Mouse (Mus musculus): ENCODE data around the gene Lyg2.

Gene Lyg2

DNA sequence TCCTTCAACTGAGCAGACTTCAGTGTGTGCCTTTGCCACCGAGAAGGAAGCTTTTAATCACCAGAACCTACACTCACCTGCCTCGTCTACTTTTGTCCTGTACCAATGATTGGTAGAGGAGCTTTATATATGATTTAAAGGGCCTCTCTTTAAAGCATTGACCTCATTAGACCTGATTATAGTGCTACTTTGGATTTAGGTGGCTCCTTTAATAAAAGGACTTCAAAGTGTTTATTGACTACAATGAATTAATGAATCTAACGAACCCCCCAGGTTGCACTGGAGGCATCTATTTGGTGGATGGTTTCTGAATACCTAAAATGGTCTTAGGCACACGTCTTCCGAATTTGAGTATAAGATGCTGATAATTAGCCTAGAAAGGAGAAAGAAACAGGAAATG is at the start of gene Lyg2:
TSS of gene Lyg2 (minus strand) at position 101 of the 400 bp plus-strand sequence.
- no peak for DNase-seq

DNA sequence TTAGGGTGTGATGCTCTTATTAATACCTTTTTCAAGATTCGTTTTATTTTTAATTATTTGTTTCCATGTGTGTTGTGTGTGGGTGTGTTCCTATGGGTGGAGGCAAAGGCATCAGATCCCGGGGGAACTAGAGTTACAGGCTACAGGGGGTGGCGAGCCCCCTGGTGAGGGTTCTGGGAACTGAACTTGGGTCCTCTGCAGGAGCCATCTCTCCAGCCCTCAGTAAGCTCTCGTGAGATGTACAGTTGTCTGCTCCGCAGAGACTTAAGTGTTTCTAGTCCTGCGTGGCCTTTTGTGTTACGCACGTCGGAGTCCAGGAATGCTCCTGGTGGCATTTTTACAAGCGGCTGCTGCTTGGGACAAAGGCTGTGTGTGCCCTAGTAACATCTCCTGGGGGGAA is 49.3 kb upstream of the Lyg2 start:
- DNase-seq, result peak; percentile 65

DNA sequence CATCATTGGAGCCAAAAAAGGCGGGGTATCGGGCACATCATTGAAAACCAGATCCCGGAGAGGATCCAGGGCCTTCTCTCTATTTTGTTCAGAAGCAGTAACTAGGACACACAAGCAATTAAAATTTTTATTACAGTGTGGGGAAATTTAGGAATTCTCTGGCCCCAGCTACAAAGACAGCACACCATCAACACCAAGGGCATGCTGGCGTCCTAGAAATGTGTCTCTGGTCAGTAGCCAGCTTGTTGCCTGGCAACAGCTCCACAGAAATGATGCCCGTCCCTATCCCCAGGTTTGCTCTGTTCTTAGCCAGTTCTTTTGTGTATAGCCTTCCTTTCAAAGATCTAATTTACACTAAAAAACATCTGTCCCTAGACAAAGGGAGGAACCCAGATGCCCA is 43.2 kb upstream of the Lyg2 start:
- peak; percentile 74 for DNase-seq

DNA sequence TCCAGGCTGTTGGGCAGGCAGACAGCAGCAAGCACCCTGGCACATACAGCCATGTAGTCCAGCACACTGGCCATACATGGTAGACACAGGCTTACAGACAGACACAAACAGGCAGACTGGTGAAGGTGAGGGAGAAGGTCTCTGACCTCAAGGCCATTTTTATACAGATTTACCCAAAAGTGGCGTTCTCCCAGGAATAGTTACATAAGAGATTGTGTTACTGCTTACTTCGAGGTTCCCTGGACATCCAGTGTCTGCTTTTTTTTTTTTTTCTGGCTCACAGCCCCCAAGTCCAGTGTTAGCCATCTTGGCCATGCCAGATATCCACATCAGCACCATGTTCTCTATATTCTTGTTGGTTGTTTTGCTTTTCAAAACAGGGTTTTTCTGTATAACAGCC is 42.2 kb upstream of the Lyg2 start:
- DNase-seq, result peak; percentile 55

DNA sequence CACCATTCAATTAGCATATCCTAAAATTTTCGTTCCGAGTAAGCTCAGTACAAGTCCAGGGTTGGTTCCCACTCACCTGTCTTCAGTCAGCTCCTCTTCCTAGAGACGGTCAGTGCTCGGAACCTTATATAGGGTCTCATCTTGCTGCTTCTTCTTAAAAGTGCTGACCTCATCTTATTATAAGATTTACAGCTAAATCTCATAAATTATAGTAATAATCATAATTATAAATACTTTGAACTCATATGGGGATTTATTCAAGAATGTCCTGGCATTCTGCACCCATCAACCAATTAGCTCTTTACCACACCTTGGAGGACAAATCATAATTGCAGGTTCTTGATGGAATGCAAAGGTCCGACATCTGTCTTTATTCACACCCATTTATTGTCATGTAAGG is 41.4 kb upstream of the Lyg2 start, which contains the start of gene Lyg1:
TSS of gene Lyg1 (minus strand) at position 101 of the 400 bp plus-strand sequence.
- peak; percentile 5 for DNase-seq

DNA sequence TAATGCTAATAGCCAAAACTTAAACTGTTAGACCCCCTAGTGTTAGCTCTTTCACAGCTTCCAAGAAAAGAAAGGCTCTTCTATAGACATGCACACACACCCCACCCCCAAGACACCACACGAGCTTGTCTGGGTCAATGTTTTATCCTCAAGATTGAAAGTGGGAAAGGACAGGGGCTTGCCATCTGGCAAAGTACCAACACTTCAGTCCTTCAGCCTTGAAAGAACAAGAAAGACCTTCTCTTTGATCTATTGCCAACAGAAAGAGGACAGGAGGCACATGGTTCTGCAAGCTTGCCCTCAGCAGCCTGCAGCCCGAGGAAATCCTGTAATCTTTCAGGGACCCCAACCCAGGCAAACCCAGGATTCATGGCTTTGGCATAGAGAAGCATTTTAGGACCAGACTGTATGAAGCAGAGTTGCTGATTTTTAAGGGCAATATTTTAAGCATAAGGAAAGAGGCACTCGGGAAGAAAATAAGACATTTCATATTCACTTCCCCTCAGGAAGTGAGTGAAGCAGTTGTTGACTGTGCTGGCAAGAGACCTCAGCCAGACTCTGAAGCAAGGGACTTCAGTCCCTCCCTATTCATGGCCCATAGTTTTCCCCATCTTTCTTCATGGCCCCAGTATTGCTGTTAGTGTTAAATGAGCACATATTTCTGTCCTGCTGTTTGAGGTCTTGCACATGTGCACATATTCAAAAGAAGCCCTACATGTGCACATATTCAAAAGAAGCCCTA is 40.6 kb upstream of the Lyg2 start:
- DNase-seq, result peak; percentile 9

DNA sequence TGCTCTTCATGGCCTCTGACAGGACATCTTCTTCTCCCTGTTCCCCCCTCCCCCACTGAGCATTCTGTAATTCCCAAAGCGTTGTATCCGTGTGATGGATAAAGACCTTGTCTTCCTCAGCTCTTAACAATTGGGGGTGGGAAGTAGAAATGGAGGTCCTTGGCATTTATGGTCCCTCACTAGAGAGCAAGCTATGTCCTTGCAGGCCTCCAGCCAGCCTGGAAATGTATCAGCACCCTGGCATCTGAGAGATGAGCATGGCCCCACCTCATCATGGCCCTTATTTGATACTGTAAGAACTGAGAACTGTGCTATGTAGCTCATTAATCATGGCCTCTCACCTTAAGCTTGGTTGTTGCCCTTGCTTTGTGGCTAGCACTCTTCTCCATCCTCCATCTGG is 39.0 kb upstream of the Lyg2 start:
- DNase-seq, result peak; percentile 57

DNA sequence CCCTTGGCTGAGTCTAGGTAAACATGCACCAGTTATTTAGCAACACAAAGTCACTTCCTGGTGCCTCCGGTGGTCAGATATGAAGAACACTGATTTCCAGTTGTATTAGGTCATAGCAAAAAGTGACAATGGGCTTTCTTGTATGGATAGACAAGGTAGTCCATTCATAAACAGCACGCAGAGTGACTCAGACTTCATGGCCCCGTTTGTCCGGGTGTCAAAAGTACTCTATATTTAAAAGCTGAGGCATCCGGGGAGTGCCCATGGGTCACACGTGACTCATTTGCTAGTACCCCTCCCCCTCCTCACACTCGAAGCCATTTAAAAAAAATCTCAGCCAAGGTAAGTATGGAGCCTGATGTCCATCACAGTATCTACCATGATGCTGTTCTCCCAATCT is 38.5 kb upstream of the Lyg2 start:
- DNase-seq, result peak; percentile 68

DNA sequence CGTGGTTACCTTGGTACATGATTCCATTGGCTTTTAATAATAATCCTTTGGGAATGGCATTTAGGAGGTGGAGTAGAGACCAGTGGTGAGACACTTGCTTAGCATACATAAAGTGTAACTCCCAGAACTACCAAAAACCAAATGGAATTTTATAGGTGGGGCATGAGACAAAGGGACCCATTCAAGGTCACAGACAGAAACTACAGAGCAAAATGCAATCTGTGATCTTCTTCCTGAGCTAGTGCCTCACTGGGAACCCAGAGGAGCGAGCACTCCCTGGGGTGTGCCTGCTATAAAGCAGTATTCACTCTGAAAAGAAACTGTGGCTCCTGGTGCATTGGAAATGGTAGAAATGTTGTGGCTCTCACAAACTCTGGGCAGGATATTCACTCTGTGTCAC is 32.6 kb upstream of the Lyg2 start:
- peak; percentile 4 for DNase-seq

DNA sequence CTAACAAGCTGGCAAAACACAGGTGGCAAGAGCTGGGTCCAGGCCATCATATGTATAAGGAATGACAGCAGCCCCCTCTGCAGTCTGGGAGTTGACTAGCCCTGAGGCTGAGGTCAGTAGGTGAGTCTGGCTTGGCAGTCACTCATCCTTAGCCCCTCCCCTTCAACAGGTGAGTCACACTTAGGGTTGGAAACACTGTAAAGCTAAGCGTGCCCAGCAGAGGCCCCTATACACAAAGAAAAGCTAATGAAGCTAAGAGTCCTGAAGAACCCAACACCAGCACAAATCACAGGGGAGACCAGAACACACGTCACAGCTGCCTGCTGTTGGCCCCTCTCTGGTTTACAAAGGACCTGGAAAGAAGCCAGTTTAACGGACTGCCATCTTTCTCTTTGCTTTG is 15.5 kb upstream of the Lyg2 start:
- DNase-seq, result peak; percentile 75

DNA sequence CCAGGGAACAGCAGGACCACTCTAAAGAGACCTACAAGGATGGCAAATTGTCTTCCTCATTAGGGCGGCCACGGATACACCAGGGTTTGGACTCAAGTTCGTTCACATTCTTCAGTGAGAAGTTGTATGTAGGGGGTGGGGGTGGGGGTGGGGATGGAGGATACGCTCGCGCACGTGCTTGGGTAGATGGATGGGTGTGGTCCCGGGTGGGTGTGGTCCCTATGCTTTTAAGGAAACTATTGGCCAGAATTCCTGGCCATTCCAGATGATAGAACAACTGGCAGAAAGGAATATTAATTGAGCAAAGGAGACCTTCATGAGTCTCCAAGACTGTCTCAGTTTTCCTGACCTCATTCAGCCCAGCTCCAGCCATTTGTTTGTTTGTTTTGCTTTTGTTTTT is 9.7 kb upstream of the Lyg2 start:
- DNase-seq, result peak; percentile 76

DNA sequence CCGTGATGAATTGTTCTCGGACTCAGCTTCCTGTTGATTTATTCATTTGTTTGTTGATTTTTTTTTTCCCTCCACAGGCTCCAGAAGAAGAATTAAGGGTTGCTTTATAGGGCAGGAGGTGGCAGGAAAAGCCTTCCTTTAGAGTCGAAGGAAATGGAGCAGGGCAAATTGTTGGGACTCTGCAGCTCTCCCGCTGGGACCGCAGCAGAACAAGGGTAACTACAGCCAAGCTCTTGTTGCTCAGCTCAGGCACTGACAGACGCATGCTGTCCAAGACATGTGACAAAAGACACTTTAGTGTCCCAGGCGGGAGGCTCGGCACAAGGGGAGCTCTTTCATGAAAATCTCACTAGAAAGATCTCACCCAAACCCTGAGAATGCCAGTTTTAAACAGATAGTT is 6.2 kb upstream of the Lyg2 start:
- peak; percentile 64 for DNase-seq

DNA sequence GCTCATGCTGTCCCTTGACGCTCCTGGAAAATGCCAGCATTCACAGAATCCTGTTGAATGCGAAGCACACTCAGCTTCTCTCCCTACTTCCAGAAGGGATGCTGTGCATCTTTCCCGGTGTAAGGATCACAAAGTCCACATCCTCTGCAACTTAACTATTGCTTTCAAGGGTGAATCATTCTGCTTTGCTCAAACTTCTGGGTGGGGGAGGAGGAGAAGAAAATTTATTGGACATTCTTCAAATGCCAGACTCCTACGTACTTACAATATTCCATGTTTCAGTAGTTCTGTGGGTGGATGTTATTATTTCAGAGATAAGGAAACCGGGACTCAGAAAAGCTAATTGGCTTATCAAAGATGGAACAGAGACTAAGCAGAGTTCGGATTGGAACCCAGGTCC is 1.8 kb upstream of the Lyg2 start:
- no peak for DNase-seq

DNA sequence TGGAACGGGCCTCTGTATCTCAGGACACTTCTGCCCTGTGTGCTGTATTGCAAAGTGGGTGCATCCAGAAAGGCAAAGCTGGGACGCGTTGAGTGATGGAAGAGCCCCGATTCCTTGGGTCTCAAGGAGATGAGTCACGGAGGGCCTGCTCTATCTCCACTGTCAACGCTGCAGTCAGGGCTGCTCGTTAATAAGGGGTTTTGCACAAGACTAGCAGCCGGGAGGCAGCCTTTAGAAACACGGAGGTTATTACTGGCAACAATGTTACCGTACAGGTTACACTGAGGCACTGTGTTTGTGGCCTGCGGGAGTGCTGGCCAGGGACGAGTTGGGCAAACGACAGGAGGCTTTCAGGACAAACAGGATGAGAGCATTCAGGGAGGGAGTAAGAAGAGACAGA is 1.4 kb upstream of the Lyg2 start:
- DNase-seq, result peak; percentile 74

DNA sequence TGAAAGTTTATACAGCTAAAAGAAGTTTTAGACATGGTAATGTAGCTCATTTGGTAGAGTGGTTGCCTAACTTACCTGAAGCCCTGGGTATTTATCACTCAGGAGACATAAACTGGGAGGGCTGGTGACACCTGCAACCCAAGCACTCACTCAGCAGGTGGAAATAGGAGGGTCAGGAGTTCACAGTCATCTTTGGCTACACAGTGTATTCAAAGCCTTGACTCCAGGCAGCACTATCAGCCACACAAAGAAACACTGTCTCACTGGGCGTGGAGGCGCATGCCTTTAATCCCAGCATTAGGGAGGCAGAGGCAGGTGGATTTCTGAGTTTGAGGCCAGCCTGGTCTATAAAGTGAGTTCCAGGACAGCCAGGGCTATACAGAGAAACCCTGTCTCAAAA is 3.5 kb downstream of the Lyg2 start:
- DNase-seq, result no peak

DNA sequence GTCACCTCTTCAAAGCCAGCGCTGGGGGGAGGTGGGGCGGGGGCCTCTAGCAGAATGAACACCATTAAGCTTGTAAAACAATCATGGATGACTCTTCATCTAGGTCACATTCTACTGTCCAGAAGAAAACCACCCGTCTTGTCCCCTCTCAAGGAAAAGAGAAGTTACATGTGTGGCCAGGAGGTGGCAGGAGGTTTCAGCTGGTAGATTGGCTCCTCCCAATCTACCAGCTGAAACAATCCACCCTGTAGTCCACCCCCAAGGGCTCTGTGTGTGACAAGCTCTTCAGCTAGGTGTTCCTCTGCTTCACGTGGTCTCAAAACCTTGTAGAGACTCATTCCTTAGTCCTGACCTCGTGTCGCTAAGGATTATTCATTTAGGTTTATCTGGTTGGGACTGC is 13.1 kb downstream of the Lyg2 start:
- no peak for DNase-seq

DNA sequence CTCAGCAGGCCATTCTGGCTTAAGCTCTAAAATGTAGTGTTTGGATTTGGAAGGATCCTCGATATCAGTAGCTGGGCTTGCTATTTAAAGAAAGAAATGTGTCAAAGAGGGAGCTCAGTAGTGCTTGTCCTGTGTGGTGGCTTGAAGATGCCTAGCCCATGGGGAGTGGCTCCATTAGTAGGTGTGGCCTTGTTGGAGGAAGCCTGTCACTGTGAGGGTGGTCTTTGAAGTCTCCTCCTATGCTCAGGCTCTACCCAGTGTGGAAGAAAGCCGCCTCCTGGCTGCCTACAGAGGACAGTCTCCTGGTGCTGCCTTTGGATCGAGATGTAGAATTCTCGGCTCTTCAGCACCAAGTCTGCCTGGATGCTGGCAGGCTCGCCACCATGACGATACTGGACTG is 16.0 kb downstream of the Lyg2 start:
- no peak for DNase-seq

DNA sequence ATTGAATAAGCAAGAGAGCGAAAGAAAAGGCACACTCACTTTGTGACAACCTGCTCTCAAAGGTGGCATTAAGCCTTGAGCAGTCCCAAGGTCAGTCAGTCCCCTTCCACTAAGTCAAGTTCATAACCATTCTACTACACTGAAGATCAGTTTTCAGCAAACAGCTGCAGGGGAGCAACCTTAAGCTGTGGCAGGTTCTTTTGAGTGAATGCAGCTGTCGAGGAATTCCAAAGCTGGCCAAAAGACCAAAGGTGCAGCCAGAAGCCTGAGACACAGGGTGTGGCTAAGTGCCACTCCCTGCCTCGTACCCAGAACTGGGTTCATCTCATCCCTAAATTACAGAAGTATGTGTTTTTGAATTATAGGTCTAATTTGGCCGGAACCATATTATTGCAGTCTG is 16.5 kb downstream of the Lyg2 start:
- DNase-seq, result no peak

DNA sequence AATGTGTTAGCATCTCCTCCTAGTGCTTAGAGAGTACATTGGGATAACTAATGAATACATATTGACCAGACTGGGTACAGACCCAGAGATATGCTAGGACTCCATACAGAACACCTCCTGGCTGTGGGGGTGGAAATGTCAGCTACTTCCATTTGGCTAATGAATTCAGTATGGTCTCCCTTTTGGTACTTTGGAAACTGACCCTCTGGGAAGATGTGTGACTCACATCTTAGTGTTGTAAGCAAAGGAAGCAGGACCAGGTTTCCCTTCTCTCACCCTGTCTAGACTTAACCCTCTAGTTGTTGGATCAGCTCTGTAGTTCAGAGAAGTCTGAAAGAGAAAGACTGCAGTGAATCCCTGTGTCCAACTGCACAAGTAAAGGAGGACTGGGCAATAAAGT is 21.7 kb downstream of the Lyg2 start:
- DNase-seq, result no peak

DNA sequence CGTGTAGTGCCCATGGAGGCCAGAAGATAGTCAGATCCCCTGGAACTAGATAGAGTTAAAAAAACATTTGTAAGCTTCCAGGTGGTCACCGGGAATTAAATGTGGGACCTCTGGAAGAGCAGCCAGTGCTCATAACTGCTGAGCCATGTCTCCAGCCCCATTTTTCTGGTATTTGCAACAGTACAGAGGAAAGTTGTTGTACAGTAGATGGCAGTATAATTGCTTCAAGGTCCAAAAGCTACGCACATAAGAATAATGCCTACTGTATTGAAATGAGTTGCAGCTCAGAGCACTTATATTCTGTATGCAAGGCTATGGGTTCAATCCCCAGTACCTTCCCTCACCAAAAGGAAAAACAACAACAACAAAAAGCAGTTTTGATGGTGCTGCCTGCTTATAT is 24.9 kb downstream of the Lyg2 start:
- DNase-seq, result no peak

DNA sequence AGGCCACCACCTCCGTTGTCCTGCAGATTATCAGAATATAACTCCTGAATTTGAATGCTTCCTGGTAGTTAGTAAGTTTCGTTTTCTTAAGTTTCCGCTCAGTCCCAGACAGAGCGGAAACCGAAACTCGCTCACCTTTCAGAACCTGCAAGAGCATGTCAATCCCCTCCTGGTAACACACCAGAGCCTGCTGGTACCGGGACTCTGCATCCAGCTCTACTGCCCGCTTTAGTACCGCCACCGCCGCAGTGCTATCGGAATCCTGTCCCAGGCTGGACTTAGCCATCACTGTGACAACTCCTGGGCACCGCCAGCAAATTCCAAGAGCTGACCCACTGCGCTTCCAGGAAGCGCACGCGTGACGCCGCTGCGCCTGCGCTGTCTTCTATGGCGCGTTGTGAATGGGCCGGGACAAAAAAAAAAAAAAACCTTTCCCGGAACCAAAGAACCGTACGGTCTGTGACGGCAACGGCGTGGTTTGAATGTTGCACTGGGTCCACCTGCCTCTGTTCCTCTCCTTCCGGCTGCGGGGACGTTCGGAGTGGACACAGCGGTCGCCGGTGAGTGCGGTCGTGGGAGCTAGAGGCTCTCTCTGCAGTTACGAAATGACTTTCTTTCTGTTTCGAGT is 26.2 kb downstream of the Lyg2 start, which contains the start of the genes Mitd1 and Mrpl30:
TSS of gene Mitd1 (minus strand) at position 387 of the 628 bp plus-strand sequence.
TSS of gene Mrpl30 (plus strand) at position 453 of the 628 bp plus-strand sequence.
- peak; percentile 99 for DNase-seq

DNA sequence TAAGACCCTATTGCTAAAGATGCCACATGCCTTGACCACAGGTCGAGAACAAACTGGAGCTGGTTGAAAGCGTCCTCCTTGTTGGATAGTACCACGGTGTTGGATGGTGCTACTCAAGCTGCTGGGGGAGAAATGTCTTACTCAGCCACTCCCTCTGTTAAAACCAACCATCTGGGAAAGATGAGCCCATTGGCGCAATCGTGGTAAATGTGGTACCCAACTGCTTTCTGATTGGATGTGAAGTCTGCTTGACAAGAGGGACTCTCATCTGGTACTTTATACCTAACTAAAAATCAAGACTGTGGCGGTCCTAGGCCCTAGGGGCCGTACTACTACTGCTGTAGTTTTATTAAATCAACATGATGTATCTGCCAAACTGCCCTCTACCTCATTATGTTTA is 27.1 kb downstream of the Lyg2 start:
- no peak for DNase-seq

DNA sequence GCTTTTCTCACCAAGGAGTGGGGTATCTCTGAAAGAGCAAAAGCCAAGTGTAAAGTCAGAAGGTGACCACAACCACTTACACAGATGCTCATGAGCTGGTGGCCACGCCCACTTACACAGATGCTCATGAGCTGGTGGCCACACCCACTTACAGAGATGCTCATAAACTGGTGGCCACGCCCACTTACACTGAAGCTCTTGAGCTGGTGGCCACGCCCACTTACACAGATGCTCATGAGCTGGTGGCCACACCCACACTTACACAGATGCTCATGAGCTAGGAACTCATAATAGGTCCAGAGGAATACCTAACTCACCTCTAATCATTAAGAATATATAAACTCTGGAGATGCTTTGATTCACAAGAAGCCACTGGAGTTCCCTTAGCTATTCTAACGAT is 31.8 kb downstream of the Lyg2 start:
- DNase-seq, result no peak

DNA sequence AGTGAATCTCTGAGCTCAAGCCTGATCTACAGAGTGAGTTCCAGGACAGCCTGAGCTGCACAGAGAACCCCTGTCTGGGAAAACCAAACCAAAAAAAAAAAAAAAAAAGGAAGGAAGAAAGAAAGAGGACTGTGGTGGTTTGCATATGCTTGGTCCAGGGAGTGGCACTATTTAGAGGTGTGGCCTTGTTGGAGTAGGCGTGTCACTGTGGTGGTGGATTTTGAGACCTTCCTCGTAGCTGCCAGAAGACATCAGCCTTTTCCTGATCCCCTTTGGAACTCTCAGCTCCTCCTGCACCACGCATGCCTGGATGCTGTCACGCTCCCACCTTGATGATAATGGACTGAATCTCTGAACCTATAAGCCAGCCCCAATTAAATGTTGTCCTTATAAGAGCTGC is 32.9 kb downstream of the Lyg2 start:
- DNase-seq, result no peak
